Mouse (Mus musculus): Measurements from ENCODE around the gene Repin1. TPM values are rescaled to one million over a fixed set of nuclear protein-coding genes. Genes with fewer than 3 reads are reported as not detected.

Repin1 gene
- total and polyA plus RNA-seq, 3 experiments = 10.7 to 28.0 (median 12.8) TPM

DNA sequence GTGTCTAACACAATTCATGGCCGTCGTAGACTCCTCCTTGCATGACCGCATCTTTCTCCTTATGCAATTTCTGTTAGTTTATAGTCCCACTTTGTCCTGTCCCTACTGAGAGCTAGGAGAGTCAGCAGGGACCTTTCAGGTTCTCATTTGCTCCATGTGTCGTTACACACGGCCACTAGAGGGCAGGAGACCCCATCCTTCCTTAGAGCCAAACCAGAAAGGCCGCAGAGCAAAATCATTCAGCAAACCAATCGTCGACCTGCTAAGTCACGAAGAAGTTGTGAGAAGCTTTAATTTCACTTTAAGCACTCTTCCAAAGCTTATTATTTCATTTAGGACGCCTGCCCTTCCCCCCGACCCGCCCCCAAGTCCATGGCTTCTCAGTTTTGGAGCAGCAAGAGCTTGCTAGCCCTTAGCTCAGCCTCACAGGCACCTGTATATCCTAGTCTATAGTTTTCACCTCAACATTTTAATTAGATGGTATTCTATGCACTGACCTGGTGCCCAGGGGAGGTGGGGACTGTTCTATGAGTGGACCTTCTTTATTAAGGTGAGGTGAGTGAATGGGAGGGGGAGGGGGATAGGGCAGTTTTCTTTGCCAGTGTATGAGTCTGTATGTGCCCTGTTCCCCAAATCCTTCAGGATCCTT, 52.1 kb downstream of the Repin1 start:
- TF ChIP-seq CHD2 (IDR thresholded peaks at IDR 0.05; ENCODE audit: low read length) (no peak), MAFK (IDR thresholded peaks at IDR 0.05; ENCODE audit: insufficient replicate concordance, low read length) (no peak), ZMIZ1 (IDR thresholded peaks at IDR 0.05; ENCODE audit: low read depth, low read length) (no peak), RCOR1 (conservative IDR thresholded peaks at IDR 0.05; ENCODE audit: low read depth, low read length) (no peak), TBP (conservative IDR thresholded peaks at IDR 0.05; ENCODE audit: low read depth, low read length) (no peak), IRF4 (IDR thresholded peaks at IDR 0.05; ENCODE audit: low read depth, low read length) (no peak), PAX5 (IDR thresholded peaks at IDR 0.05; ENCODE audit: low read length) (no peak), POLR2A (IDR thresholded peaks at IDR 0.05; ENCODE audit: low read depth, low read length) (no peak), UBTF (IDR thresholded peaks at IDR 0.05; ENCODE audit: low read depth, low read length) (no peak), BHLHE40 (IDR thresholded peaks at IDR 0.05; ENCODE audit: low read depth, low read length) (no peak), MEF2A (IDR thresholded peaks at IDR 0.05; ENCODE audit: borderline replicate concordance, low read depth, low read length) (no peak; the same call in 1 of the 2 replicates), ZC3H11A (IDR thresholded peaks at IDR 0.05; ENCODE audit: low read depth, low read length) (peak; percentile 75), ZKSCAN1 (IDR thresholded peaks at IDR 0.05; ENCODE audit: borderline replicate concordance, low read depth, low read length) (no peak), E2F4 (IDR thresholded peaks at IDR 0.05; ENCODE audit: insufficient replicate concordance, low read depth, low read length) (no peak), NRF1 (IDR thresholded peaks at IDR 0.05; ENCODE audit: low read depth, low read length) (no peak; the same call in 1 of the 2 replicates), ELF1 (IDR thresholded peaks at IDR 0.05; ENCODE audit: low read depth, low read length) (peak; percentile 36; the same call in 1 of the 2 replicates), CTCF (conservative IDR thresholded peaks at IDR 0.05 in 1 of 2, IDR thresholded peaks at IDR 0.05 in 1 of 2; ENCODE audit: low read depth in 2 of 2, low read length in 2 of 2) (peak; percentile 71 to 95), MAZ (IDR thresholded peaks at IDR 0.05; ENCODE audit: low read depth, low read length) (0 out of 2 replicates have a peak, but pooled peaks have one; percentile 17), KAT2A (IDR thresholded peaks at IDR 0.05; ENCODE audit: insufficient replicate concordance, low read length) (no peak), EP300 (IDR thresholded peaks at IDR 0.05; ENCODE audit: low read length) (no peak), MYC (IDR thresholded peaks at IDR 0.05; ENCODE audit: low read depth, low read length) (0 out of 2 replicates have a peak, but pooled peaks have one; percentile 66), HCFC1 (IDR thresholded peaks at IDR 0.05; ENCODE audit: low read depth, low read length) (no peak; the same call in 1 of the 2 replicates), JUND (conservative IDR thresholded peaks at IDR 0.05; ENCODE audit: low read depth, low read length) (no peak; the same call in 1 of the 2 replicates), TCF12 (IDR thresholded peaks at IDR 0.05; ENCODE audit: low read depth, low read length) (no peak; the same call in 1 of the 2 replicates), ETS1 (conservative IDR thresholded peaks at IDR 0.05; ENCODE audit: low read depth, low read length) (no peak), USF2 (conservative IDR thresholded peaks at IDR 0.05; ENCODE audit: low read depth, low read length) (no peak), GABPA (IDR thresholded peaks at IDR 0.05; ENCODE audit: insufficient replicate concordance, low read depth, low read length) (no peak), NELFE (IDR thresholded peaks at IDR 0.05; ENCODE audit: low read depth, low read length) (no peak), SIN3A (IDR thresholded peaks at IDR 0.05; ENCODE audit: low read length) (0 out of 2 replicates have a peak, but pooled peaks have one; percentile 31), CHD1 (IDR thresholded peaks at IDR 0.05; ENCODE audit: low read depth, low read length) (0 out of 2 replicates have a peak, but pooled peaks have one; percentile 63), USF1 (IDR thresholded peaks at IDR 0.05; ENCODE audit: low read depth, low read length) (no peak), MAX (IDR thresholded peaks at IDR 0.05; ENCODE audit: low read length) (peak; percentile 54), RAD21 (IDR thresholded peaks at IDR 0.05; ENCODE audit: low read depth, low read length) (peak; percentile 96), JUN (IDR thresholded peaks at IDR 0.05; ENCODE audit: insufficient read depth, low read depth, low read length) (no peak), POLR2AphosphoS2 (IDR thresholded peaks at IDR 0.05; ENCODE audit: low read depth, low read length) (no peak), ZNF384 (IDR thresholded peaks at IDR 0.05; ENCODE audit: low read depth, low read length) (peak; percentile 26; the same call in 1 of the 2 replicates), MXI1 (IDR thresholded peaks at IDR 0.05; ENCODE audit: low read depth, low read length) (0 out of 2 replicates have a peak, but pooled peaks have one; percentile 22), SMC3 (IDR thresholded peaks at IDR 0.05; ENCODE audit: low read depth, low read length) (peak; percentile 94)
- Histone ChIP-seq H3K27ac (ENCODE audit: insufficient read depth, low read depth) (peak overlapping the region; percentile 55; the same call in 1 of the 2 replicates), H3K4me2 (ENCODE audit: insufficient read depth, low read depth, poor library complexity, severe bottlenecking) (peak overlapping the region; percentile 76), H3K36me3 (replicated peaks in 1 of 2; ENCODE audit: control insufficient read depth in 1 of 2, insufficient read depth in 1 of 2, low read length in 1 of 2) (peaks cover 20 to 26% of the 10 kb centered on the region in 2 experiments), H3K27me3 (replicated peaks) (no peaks in the 10 kb centered on the region), H3K4me1 (ENCODE audit: control insufficient read depth in 1 of 2, insufficient read depth in 2 of 2) (peaks cover 17 to 50% of the 10 kb centered on the region in 2 experiments), H3K4me3 (replicated peaks in 1 of 3; ENCODE audit: low read depth in 2 of 3, low read length in 2 of 3, poor library complexity in 1 of 3) (peak overlapping the region in 2 of 3 experiments; percentile 26 to 33), H3K9ac (ENCODE audit: insufficient read depth, low read depth) (peak overlapping the region; percentile 55), H3K79me2 (replicated peaks; ENCODE audit: control insufficient read depth, extremely low read depth, insufficient read depth, poor library complexity, severe bottlenecking) (peaks cover 26% of the 10 kb centered on the region), H3K9me3 (replicated peaks; ENCODE audit: low read length) (peaks cover 8% of the 10 kb centered on the region)
- DNase-seq (ENCODE audit: extremely low read depth) = peak; percentile 89
- dilution Hi-C loops (cut with MboI; ENCODE audit: extremely low pct_ligation_motif_present, extremely low pct_unique_long_range_greater_than_20kb, low sequenced_read_pairs) (loop anchor here (25.0 kb wide), 1 partner anchor 117 kb away; the partner anchor contains the start of gene Gimap3), in situ Hi-C loops (cut with MboI; ENCODE audit: low pct_ligation_motif_present, low pct_unique_long_range_greater_than_20kb, low sequenced_read_pairs) (loop anchor here (5.0 to 25.0 kb wide), 5 partner anchors 37 to 468 kb away; partner anchors contain the start of genes Doxl2, Gimap3 and Gimap4)
